Mouse (Mus musculus): ENCODE data around the gene Spsb2. TPM values are rescaled to one million over a fixed set of nuclear protein-coding genes. Genes with fewer than 3 reads are reported as not detected.

Gene Spsb2
- polyA plus RNA-seq, 1 experiment from 2014 or later, result 9.1 TPM

DNA sequence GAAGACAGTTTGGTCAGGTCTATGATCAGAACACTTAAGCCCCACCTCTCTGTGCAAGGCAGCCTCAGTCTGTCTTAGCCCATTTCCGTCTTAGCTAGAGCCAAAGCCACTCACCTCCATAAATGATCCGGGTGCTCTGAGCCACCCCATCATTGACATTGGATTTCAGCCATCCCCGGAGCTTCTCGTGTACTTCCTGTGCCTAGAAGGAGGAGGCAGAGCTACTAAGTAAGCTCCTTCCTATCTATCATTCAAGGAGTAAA, 2.9 kb downstream of the Spsb2 start:
- Histone ChIP-seq H3K4me2 (ENCODE audit: low read depth, low read length) (peak overlapping the region; percentile 88; the same call in 1 of the 2 replicates), H3K4me3 (ENCODE audit: low read depth, low read length) (no peak overlapping the region), H3K4me1 (ENCODE audit: control insufficient read depth, insufficient read depth, low read length) (peaks cover 20% of the 10 kb centered on the region), H3K27ac (replicated peaks; ENCODE audit: low read depth, low read length) (no peak overlapping the region), H3K9me3 (ENCODE audit: control insufficient read depth, low read length) (no peaks in the 10 kb centered on the region), H3K27me3 (replicated peaks; ENCODE audit: control insufficient read depth, insufficient read depth, low read length) (no peaks in the 10 kb centered on the region), H3K36me3 (ENCODE audit: control insufficient read depth, insufficient read depth, low read length) (peaks cover 28% of the 10 kb centered on the region), H3K9ac (ENCODE audit: low read depth, low read length) (no peak overlapping the region)
- no peak for DNase-seq (ENCODE audit: low spot score)
- no peak for ATAC-seq (ENCODE audit: low read depth)
- 80% methylated on average over 4 of the region's 4 CpGs for WGBS

- H3K27ac ChIP-seq (replicated peaks; ENCODE audit: low read depth, low read length), result 0 out of 2 replicates have a peak overlapping the region, but pooled peaks have one; percentile 33
- 76% methylated on average over 24 of the region's 24 CpGs for WGBS
- peaks cover 34% of the 10 kb centered on the region for H3K36me3 ChIP-seq (ENCODE audit: control insufficient read depth, insufficient read depth, low read length)
- ATAC-seq (ENCODE audit: low read depth), result no peak
- peak overlapping the region; percentile 88 for H3K4me2 ChIP-seq (ENCODE audit: low read depth, low read length)
- H3K4me1 ChIP-seq (ENCODE audit: control insufficient read depth, insufficient read depth, low read length), result peaks cover 18% of the 10 kb centered on the region
- H3K27me3 ChIP-seq (replicated peaks; ENCODE audit: control insufficient read depth, insufficient read depth, low read length), result no peaks in the 10 kb centered on the region
- DNase-seq (ENCODE audit: low spot score), result no peak
- peak overlapping the region; percentile 85 for H3K9ac ChIP-seq (ENCODE audit: low read depth, low read length)
- peak overlapping the region; percentile 72 for H3K4me3 ChIP-seq (ENCODE audit: low read depth, low read length)
- no peaks in the 10 kb centered on the region for H3K9me3 ChIP-seq (ENCODE audit: control insufficient read depth, low read length)
These were observed 3.5 kb downstream of the Spsb2 start for GRCm38 (mm10) chr6:124811701-124812560.

- no peaks in the 10 kb centered on the region for H3K27me3 ChIP-seq (replicated peaks; ENCODE audit: control insufficient read depth, insufficient read depth, low read length)
- H3K27ac ChIP-seq (replicated peaks; ENCODE audit: low read depth, low read length), result peak overlapping the region; percentile 89
- H3K36me3 ChIP-seq (ENCODE audit: control insufficient read depth, insufficient read depth, low read length), result peaks cover 42% of the 10 kb centered on the region
- ATAC-seq (ENCODE audit: low read depth) (no peak), DNase-seq (ENCODE audit: low spot score) (peak; percentile 47)
- WGBS, result 11% methylated on average over 9 of the region's 9 CpGs
- H3K9ac ChIP-seq (ENCODE audit: low read depth, low read length), result peak overlapping the region; percentile 85
- H3K4me3 ChIP-seq (ENCODE audit: low read depth, low read length), result peak overlapping the region; percentile 72
- no peaks in the 10 kb centered on the region for H3K9me3 ChIP-seq (ENCODE audit: control insufficient read depth, low read length)
- H3K4me2 ChIP-seq (ENCODE audit: low read depth, low read length), result peak overlapping the region; percentile 88
- H3K4me1 ChIP-seq (ENCODE audit: control insufficient read depth, insufficient read depth, low read length), result peaks cover 17% of the 10 kb centered on the region
These were observed 4.4 kb downstream of the Spsb2 start for GRCm38 (mm10) chr6:124812848-124813247.

GRCm38 (mm10) chr6:124813496-124813895, 5.0 kb downstream of the Spsb2 start:
- no peaks in the 10 kb centered on the region for H3K27me3 ChIP-seq (replicated peaks; ENCODE audit: control insufficient read depth, insufficient read depth, low read length)
- DNase-seq (ENCODE audit: low spot score) (peak; percentile 91), ATAC-seq (ENCODE audit: low read depth) (peak; percentile 75)
- peak overlapping the region; percentile 89 for H3K27ac ChIP-seq (replicated peaks; ENCODE audit: low read depth, low read length)
- peak overlapping the region; percentile 85 for H3K9ac ChIP-seq (ENCODE audit: low read depth, low read length)
- WGBS, result 0% methylated on average over 10 of the region's 18 CpGs
- H3K9me3 ChIP-seq (ENCODE audit: control insufficient read depth, low read length), result no peaks in the 10 kb centered on the region
- H3K4me1 ChIP-seq (ENCODE audit: control insufficient read depth, insufficient read depth, low read length), result peaks cover 11% of the 10 kb centered on the region
- peak overlapping the region; percentile 88 for H3K4me2 ChIP-seq (ENCODE audit: low read depth, low read length)
- H3K36me3 ChIP-seq (ENCODE audit: control insufficient read depth, insufficient read depth, low read length), result peaks cover 49% of the 10 kb centered on the region
- peak overlapping the region; percentile 72 for H3K4me3 ChIP-seq (ENCODE audit: low read depth, low read length)

DNA sequence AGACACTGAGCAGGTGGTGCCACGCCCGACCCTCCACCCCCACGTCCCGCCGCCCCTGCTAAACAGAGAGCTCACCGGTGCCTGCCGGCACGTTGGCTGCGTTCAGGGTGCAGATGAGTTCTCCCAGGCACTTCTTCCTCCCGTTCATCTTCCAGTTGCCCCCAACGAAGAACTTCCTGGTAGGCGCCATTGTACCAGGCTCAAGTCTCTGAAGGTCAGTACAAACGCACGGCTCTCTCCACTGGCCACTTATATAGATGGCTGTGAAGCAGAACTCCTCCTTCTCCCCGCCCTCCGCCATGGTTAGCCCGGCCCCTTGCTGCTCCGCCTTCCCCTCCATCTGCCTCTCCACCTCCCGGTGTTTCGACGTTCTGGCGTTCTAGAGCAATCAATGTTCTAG, 5.5 kb downstream of the Spsb2 start, which contains the start of gene Tpi1:
Gene Tpi1 (minus strand): TSS at position 364 of the 400 bp plus-strand sequence.
- peak; percentile 90 for ATAC-seq (ENCODE audit: low read depth)
- Histone ChIP-seq H3K4me2 (ENCODE audit: low read depth, low read length) (peak within 1 kb of the TSS; percentile 88), H3K9ac (ENCODE audit: low read depth, low read length) (peak within 1 kb of the TSS; percentile 85), H3K27ac (replicated peaks; ENCODE audit: low read depth, low read length) (peak within 1 kb of the TSS; percentile 89), H3K27me3 (replicated peaks; ENCODE audit: control insufficient read depth, insufficient read depth, low read length) (no peaks in the 10 kb centered on the region), H3K36me3 (ENCODE audit: control insufficient read depth, insufficient read depth, low read length) (peaks cover 53% of the 10 kb centered on the region), H3K4me3 (ENCODE audit: low read depth, low read length) (peak within 1 kb of the TSS; percentile 72), H3K9me3 (ENCODE audit: control insufficient read depth, low read length) (no peaks in the 10 kb centered on the region), H3K4me1 (ENCODE audit: control insufficient read depth, insufficient read depth, low read length) (peaks cover 11% of the 10 kb centered on the region)
- WGBS, result under 1% methylated on average over 22 of the region's 22 CpGs
- DNase-seq (ENCODE audit: low spot score), result peak; percentile 95

DNA sequence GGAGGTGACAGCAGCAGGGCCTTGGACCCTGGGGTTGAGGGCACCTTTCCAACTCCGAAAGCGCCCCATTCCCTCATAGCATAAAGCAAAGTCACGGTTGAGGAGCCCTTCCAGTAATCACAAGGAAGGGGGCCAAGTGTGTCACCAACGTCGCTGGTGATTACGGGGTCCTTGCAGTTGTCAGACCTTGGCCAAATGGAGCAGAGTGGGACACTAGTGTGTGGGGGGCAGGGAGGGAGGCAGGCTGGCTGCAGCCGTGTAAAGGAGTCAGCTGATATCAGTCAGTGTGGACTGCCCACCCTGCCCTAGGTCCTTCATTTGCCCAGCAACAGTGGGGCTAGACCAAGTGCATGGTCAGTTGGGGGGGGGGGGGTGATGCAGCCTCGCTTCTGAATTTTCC, 6.0 kb downstream of the Spsb2 start:
- H3K4me2 ChIP-seq (ENCODE audit: low read depth, low read length), result peak overlapping the region; percentile 88
- peaks cover 58% of the 10 kb centered on the region for H3K36me3 ChIP-seq (ENCODE audit: control insufficient read depth, insufficient read depth, low read length)
- H3K9ac ChIP-seq (ENCODE audit: low read depth, low read length), result peak overlapping the region; percentile 31; the same call in 1 of the 2 replicates
- ATAC-seq (ENCODE audit: low read depth) (peak; percentile 19; the same call in 1 of the 2 replicates), DNase-seq (ENCODE audit: low spot score) (no peak)
- peak overlapping the region; percentile 89; the same call in 1 of the 2 replicates for H3K27ac ChIP-seq (replicated peaks; ENCODE audit: low read depth, low read length)
- no peaks in the 10 kb centered on the region for H3K9me3 ChIP-seq (ENCODE audit: control insufficient read depth, low read length)
- H3K27me3 ChIP-seq (replicated peaks; ENCODE audit: control insufficient read depth, insufficient read depth, low read length), result no peaks in the 10 kb centered on the region
- peaks cover 11% of the 10 kb centered on the region for H3K4me1 ChIP-seq (ENCODE audit: control insufficient read depth, insufficient read depth, low read length)
- H3K4me3 ChIP-seq (ENCODE audit: low read depth, low read length), result peak overlapping the region; percentile 72
- WGBS, result 44% methylated on average over 7 of the region's 8 CpGs

DNA sequence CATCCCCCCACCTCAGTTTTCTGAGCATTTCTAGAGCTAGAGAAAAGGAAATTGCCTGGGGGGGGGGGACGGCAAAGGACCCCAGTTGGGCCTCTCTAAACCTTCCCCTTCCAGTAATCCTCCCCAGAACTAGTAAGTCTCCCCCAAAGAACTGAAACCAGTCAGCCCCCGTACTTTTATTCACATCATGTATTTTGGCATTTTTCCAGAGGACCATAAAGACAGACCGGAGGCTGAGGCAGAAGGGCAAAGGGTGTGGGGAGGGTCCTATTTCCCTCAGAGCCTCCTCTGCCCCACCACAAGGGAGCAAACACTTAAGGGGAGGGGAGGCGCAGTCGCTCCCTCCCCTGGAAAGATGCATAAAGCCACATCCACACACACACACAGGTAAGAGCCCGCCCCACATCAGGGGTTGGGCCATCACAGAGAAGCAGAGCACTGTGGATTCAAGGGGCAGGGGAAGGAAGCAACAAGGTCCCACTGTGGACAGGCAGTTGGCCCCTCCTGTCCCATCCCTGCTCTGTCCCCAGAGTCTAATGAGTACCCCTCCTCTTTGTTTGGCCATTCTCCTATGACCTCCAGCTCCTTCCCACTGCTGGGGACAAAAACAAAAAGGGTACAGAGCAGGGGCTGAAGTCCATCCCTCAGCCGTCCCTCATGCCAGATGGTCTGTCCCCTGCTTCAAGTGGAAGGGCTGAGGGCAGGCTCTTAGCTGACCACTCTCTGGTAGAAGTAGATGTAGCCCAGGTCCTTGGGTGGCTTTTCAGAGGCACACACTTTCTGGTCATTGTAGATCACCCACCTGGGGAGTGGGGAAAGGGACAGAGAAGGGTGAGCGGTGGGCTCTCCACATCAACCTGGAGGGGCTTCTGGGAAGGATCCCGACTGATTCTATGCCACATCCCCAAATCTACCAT, 6.7 kb downstream of the Spsb2 start:
- H3K4me3 ChIP-seq (ENCODE audit: low read depth, low read length), result no peak overlapping the region
- H3K9ac ChIP-seq (ENCODE audit: low read depth, low read length), result no peak overlapping the region
- peaks cover 64% of the 10 kb centered on the region for H3K36me3 ChIP-seq (ENCODE audit: control insufficient read depth, insufficient read depth, low read length)
- ATAC-seq (ENCODE audit: low read depth) (no peak), DNase-seq (ENCODE audit: low spot score) (no peak)
- H3K4me1 ChIP-seq (ENCODE audit: control insufficient read depth, insufficient read depth, low read length), result peaks cover 5% of the 10 kb centered on the region
- no peak overlapping the region for H3K4me2 ChIP-seq (ENCODE audit: low read depth, low read length)
- no peaks in the 10 kb centered on the region for H3K9me3 ChIP-seq (ENCODE audit: control insufficient read depth, low read length)
- WGBS, result 70% methylated on average over 9 of the region's 9 CpGs
- H3K27ac ChIP-seq (replicated peaks; ENCODE audit: low read depth, low read length), result no peak overlapping the region
- no peaks in the 10 kb centered on the region for H3K27me3 ChIP-seq (replicated peaks; ENCODE audit: control insufficient read depth, insufficient read depth, low read length)

GRCm38 (mm10) chr6:124816611-124817010, 8.2 kb downstream of the Spsb2 start:
- no peak overlapping the region for H3K4me3 ChIP-seq (ENCODE audit: low read depth, low read length)
- H3K9me3 ChIP-seq (ENCODE audit: control insufficient read depth, low read length), result no peaks in the 10 kb centered on the region
- peaks cover 67% of the 10 kb centered on the region for H3K36me3 ChIP-seq (ENCODE audit: control insufficient read depth, insufficient read depth, low read length)
- H3K27ac ChIP-seq (replicated peaks; ENCODE audit: low read depth, low read length), result no peak overlapping the region
- no peak for ATAC-seq (ENCODE audit: low read depth)
- WGBS, result 91% methylated on average over 4 of the region's 4 CpGs
- no peak for DNase-seq (ENCODE audit: low spot score)
- no peaks in the 10 kb centered on the region for H3K27me3 ChIP-seq (replicated peaks; ENCODE audit: control insufficient read depth, insufficient read depth, low read length)
- H3K4me2 ChIP-seq (ENCODE audit: low read depth, low read length), result no peak overlapping the region
- H3K4me1 ChIP-seq (ENCODE audit: control insufficient read depth, insufficient read depth, low read length), result peaks cover 3% of the 10 kb centered on the region; the same call in 1 of the 2 replicates
- H3K9ac ChIP-seq (ENCODE audit: low read depth, low read length), result no peak overlapping the region
